Mouse (Mus musculus) ovary, adult 2 months (tissue): ENCODE data around the gene Ccl20. TPM values are rescaled to one million over a fixed set of nuclear protein-coding genes. Genes with fewer than 3 reads are reported as not detected.

Experiments used
- polyA plus RNA-seq: library from polyadenylated mRNA; depleted of rRNA; stranded (reverse); fragments of >200 nt; gene quantifications from 2 replicates; pipeline ENCODE4 v1.2.3, GENCODE M21; 2012; rRNA removed

The Ccl20 gene
- not detected in 2 replicates for polyA plus RNA-seq

DNA sequence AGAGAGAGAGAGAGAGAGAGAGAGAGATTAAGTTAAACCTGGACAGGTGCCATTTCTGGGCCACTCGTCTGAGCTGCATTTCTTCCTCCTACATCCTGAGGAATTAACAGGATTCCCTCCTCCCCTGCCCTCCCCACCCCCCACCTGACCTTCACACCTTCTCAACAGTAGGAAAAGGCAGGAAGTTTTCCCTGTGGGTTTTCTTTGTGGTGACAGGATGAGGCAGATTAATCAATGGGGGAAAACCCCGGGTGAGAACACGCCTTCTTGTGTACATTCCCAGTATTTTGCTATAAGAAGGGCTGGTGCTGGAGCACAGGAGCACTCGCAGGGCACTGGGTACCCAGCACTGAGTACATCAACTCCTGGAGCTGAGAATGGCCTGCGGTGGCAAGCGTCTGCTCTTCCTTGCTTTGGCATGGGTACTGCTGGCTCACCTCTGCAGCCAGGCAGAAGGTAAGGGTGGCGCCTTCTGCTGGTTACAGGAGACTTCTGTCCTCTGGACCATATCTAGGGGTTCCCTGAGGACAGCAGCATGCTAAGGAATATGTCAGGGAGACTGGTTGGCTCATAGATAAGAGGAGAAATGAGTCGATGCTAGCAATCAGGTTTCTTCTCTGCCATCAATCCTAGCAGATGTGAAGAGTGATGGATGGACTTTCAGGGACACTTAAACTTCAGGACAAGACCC, at the start of gene Ccl20:
Gene Ccl20, plus strand, starts transcription at position 320 of the 691 bp plus-strand sequence.

DNA sequence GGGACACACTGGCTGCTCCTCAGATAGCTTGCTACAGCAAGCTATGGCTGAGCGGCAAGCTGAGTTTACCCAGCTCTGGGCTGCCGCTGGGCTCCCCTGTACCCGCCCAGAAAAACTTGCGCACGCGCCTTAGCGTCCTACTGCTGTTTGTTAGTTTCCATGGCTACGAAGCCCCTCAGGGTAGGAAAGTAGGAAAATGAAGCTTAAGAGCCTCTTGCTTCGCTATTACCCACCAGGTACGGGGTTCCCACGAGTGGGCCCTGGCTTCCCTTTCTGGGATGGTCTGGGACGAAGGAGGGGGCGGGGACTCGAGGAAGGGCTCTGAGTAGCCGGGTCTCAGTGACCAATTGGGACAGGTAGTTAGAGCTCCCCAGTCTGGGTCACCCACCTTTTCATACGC, 43.0 kb downstream of the Ccl20 start, which contains the start of gene Daw1:
Gene Daw1, plus strand, starts transcription at position 150 of the 400 bp plus-strand sequence.

Other genes with a start within 250 kb of the Ccl20 start
- 0.82 and 1.5 TPM in 2 replicates for gene A030005L19Rik, start 203.4 kb upstream of the Ccl20 start, polyA plus RNA-seq
- not detected in 2 replicates for gene A030014E15Rik, start 191.8 kb upstream of the Ccl20 start, polyA plus RNA-seq
- not detected in 2 replicates for gene Gm6217, start 185.4 kb upstream of the Ccl20 start, polyA plus RNA-seq
- gene A030003K21Rik, start 173.4 kb upstream of the Ccl20 start, polyA plus RNA-seq = not detected in 2 replicates
- not detected in 2 replicates for gene Gm7544, start 160.8 kb upstream of the Ccl20 start, polyA plus RNA-seq
- not detected in 2 replicates for gene Gm47955, start 156.5 kb upstream of the Ccl20 start, polyA plus RNA-seq
- not detected in 2 replicates for gene Gm47959, start 116.2 kb upstream of the Ccl20 start, polyA plus RNA-seq
- 1.3 and 1.5 TPM in 2 replicates for gene Slc19a3, start 78.3 kb upstream of the Ccl20 start, polyA plus RNA-seq
- not detected in 2 replicates for gene Krtap28-10, start 74.3 kb upstream of the Ccl20 start, polyA plus RNA-seq
- not detected in 2 replicates for gene Gm47969, start 71.8 kb upstream of the Ccl20 start, polyA plus RNA-seq
- gene A030005K14Rik, start 57.4 kb upstream of the Ccl20 start, polyA plus RNA-seq = not detected in 2 replicates
- gene Krtap28-13, start 55.8 kb upstream of the Ccl20 start, polyA plus RNA-seq = not detected in 2 replicates
- gene Daw1, start 43.0 kb downstream of the Ccl20 start, polyA plus RNA-seq = 1.6 and 1.9 TPM in 2 replicates